Mouse (Mus musculus) embryonic facial prominence, embryonic 12.5 days (tissue): ENCODE results near the gene 3100002H09Rik. TPM values are rescaled to one million over a fixed set of nuclear protein-coding genes. Genes with fewer than 3 reads are reported as not detected.
A peak's percentile ranks its signal among the peaks of the same experiment; 100 is the strongest.

Experiments used
- ATAC-seq: fragments of 200-750 bp; cut with Nextera tagmentation; 2 replicates; pipeline ENCODE4 v1.8.0; 2017; ENCODE audit not compliant: insufficient number of reproducible peaks, insufficient read depth, low FRiP score, low TSS enrichment
- H3K27ac ChIP-seq: fragments of 300-500 bp; sonication (generic); 2 replicates; pipeline ENCODE4 v1.5.1; 2016; ENCODE audit warnings: mild to moderate bottlenecking
- H3K27me3 ChIP-seq: fragments of 300-500 bp; sonication (generic); 2 replicates; pipeline ENCODE4 v1.6.1; 2016; ENCODE audit warnings: mild to moderate bottlenecking, moderate library complexity
- H3K36me3 ChIP-seq: fragments of 300-500 bp; sonication (generic); 2 replicates; pipeline ENCODE4 v1.6.1; 2016; ENCODE audit warnings: mild to moderate bottlenecking
- H3K4me1 ChIP-seq: fragments of 300-500 bp; sonication (generic); 2 replicates; pipeline ENCODE4 v1.6.1; 2016
- H3K4me2 ChIP-seq: fragments of 300-500 bp; sonication (generic); replicated peaks from 2 replicates; pipeline ENCODE4 v1.6.1; 2016; ENCODE audit warnings: mild to moderate bottlenecking, moderate library complexity
- H3K4me3 ChIP-seq: fragments of 300-500 bp; sonication (generic); 2 replicates; pipeline ENCODE4 v1.5.1; 2016; ENCODE audit warnings: mild to moderate bottlenecking
- H3K9ac ChIP-seq: fragments of 300-500 bp; sonication (generic); 2 replicates; pipeline ENCODE4 v1.6.1; 2016; ENCODE audit warnings: mild to moderate bottlenecking, moderate library complexity
- H3K9me3 ChIP-seq: fragments of 300-500 bp; sonication (generic); 2 replicates; pipeline ENCODE4 v1.6.1; 2016; ENCODE audit warnings: mild to moderate bottlenecking, moderate library complexity
- WGBS: fragments of 180-500 bp; shearing (Covaris S2); methylation state at CpG from one replicate; pipeline ENCODE4 v1.1.7; 2016; 5-methylcytosine and 5-hydroxymethylcytosine counted together
- polyA plus RNA-seq: library from polyadenylated mRNA; unstranded; fragments of >200 nt; fragmentation: Nextera tagmentation; extraction: Ambion mirVana; gene quantifications from 2 replicates; pipeline ENCODE4 v1.2.1, GENCODE M21; 2016

3100002H09Rik gene
- polyA plus RNA-seq, 1 experiment from 2014 or later, result not detected

GRCm38 (mm10) chr4:124639715-124640114, 29.1 kb upstream of the 3100002H09Rik start:
- Histone ChIP-seq H3K4me3 (no peak overlapping the region), H3K9me3 (no peaks in the 10 kb centered on the region), H3K4me2 (no peak overlapping the region), H3K9ac (no peak overlapping the region), H3K27me3 (peaks cover 15% of the 10 kb centered on the region; the same call in 1 of the 2 replicates), H3K4me1 (no peaks in the 10 kb centered on the region), H3K27ac (no peak overlapping the region), H3K36me3 (no peaks in the 10 kb centered on the region)
- no peak for ATAC-seq
- 21% methylated on average over 12 of the region's 12 CpGs for WGBS

GRCm38 (mm10) chr4:124633281-124633680, 22.7 kb upstream of the 3100002H09Rik start:
- no peaks in the 10 kb centered on the region for H3K4me1 ChIP-seq
- H3K9ac ChIP-seq, result no peak overlapping the region
- whole genome bisulfite sequencing, result 5% methylated on average over 9 of the region's 9 CpGs
- H3K27me3 ChIP-seq, result peaks cover 7% of the 10 kb centered on the region; the same call in 1 of the 2 replicates
- no peaks in the 10 kb centered on the region for H3K9me3 ChIP-seq
- no peaks in the 10 kb centered on the region for H3K36me3 ChIP-seq
- no peak overlapping the region for H3K27ac ChIP-seq
- no peak overlapping the region for H3K4me3 ChIP-seq
- H3K4me2 ChIP-seq, result no peak overlapping the region
- no peak for ATAC-seq

GRCm38 (mm10) chr4:124632856-124633255, 22.3 kb upstream of the 3100002H09Rik start:
- no peak overlapping the region for H3K4me2 ChIP-seq
- H3K27ac ChIP-seq, result no peak overlapping the region
- H3K36me3 ChIP-seq, result no peaks in the 10 kb centered on the region
- no peak for ATAC-seq
- no peaks in the 10 kb centered on the region for H3K4me1 ChIP-seq
- H3K27me3 ChIP-seq, result 0 out of 2 replicates have a peak, but pooled peaks cover 5% of the 10 kb centered on the region
- no peaks in the 10 kb centered on the region for H3K9me3 ChIP-seq
- WGBS, result 66% methylated on average over 10 of the region's 10 CpGs
- no peak overlapping the region for H3K4me3 ChIP-seq
- H3K9ac ChIP-seq, result no peak overlapping the region

- no peak for ATAC-seq
- Histone ChIP-seq H3K4me3 (no peak overlapping the region), H3K27ac (no peak overlapping the region), H3K4me2 (no peak overlapping the region), H3K4me1 (no peaks in the 10 kb centered on the region), H3K36me3 (no peaks in the 10 kb centered on the region), H3K9me3 (no peaks in the 10 kb centered on the region), H3K9ac (no peak overlapping the region), H3K27me3 (0 out of 2 replicates have a peak, but pooled peaks cover 5% of the 10 kb centered on the region)
- 50% methylated on average over 4 of the region's 4 CpGs for WGBS
Measured at GRCm38 (mm10) chr4:124631456-124631855, 20.9 kb upstream of the 3100002H09Rik start.

GRCm38 (mm10) chr4:124626836-124627235, 16.2 kb upstream of the 3100002H09Rik start:
- no peak overlapping the region for H3K4me2 ChIP-seq
- no peaks in the 10 kb centered on the region for H3K36me3 ChIP-seq
- 71% methylated on average over 1 of the region's 1 CpGs for WGBS
- H3K27me3 ChIP-seq, result no peaks in the 10 kb centered on the region
- ATAC-seq, result no peak
- H3K9ac ChIP-seq, result no peak overlapping the region
- H3K27ac ChIP-seq, result no peak overlapping the region
- H3K4me3 ChIP-seq, result no peak overlapping the region
- H3K9me3 ChIP-seq, result no peaks in the 10 kb centered on the region
- H3K4me1 ChIP-seq, result peaks cover 6% of the 10 kb centered on the region

GRCm38 (mm10) chr4:124624111-124624581, 13.5 kb upstream of the 3100002H09Rik start:
- H3K4me1 ChIP-seq, result peaks cover 6% of the 10 kb centered on the region
- H3K4me3 ChIP-seq, result no peak overlapping the region
- H3K9me3 ChIP-seq, result no peaks in the 10 kb centered on the region
- no peak overlapping the region for H3K27ac ChIP-seq
- H3K36me3 ChIP-seq, result no peaks in the 10 kb centered on the region
- WGBS, result 18% methylated on average over 7 of the region's 7 CpGs
- H3K4me2 ChIP-seq, result no peak overlapping the region
- H3K27me3 ChIP-seq, result no peaks in the 10 kb centered on the region
- no peak for ATAC-seq
- H3K9ac ChIP-seq, result no peak overlapping the region; the same call in 1 of the 2 replicates

- 86% methylated on average over 5 of the region's 5 CpGs for WGBS
- ATAC-seq, result no peak
- no peak overlapping the region for H3K27ac ChIP-seq
- no peaks in the 10 kb centered on the region for H3K27me3 ChIP-seq
- no peaks in the 10 kb centered on the region for H3K36me3 ChIP-seq
- H3K9ac ChIP-seq, result no peak overlapping the region
- no peak overlapping the region for H3K4me2 ChIP-seq
- H3K9me3 ChIP-seq, result no peaks in the 10 kb centered on the region
- H3K4me1 ChIP-seq, result peaks cover 15% of the 10 kb centered on the region
- no peak overlapping the region for H3K4me3 ChIP-seq
Measured at GRCm38 (mm10) chr4:124622566-124622965, 12.0 kb upstream of the 3100002H09Rik start.

GRCm38 (mm10) chr4:124621406-124621805, 10.8 kb upstream of the 3100002H09Rik start:
- Histone ChIP-seq H3K27me3 (no peaks in the 10 kb centered on the region), H3K4me3 (no peak overlapping the region), H3K36me3 (no peaks in the 10 kb centered on the region), H3K4me2 (no peak overlapping the region), H3K4me1 (peaks cover 22% of the 10 kb centered on the region), H3K9me3 (no peaks in the 10 kb centered on the region), H3K9ac (no peak overlapping the region), H3K27ac (no peak overlapping the region)
- WGBS, result 62% methylated on average over 11 of the region's 11 CpGs
- no peak for ATAC-seq

- H3K9me3 ChIP-seq, result no peaks in the 10 kb centered on the region
- WGBS, result 10% methylated on average over 16 of the region's 16 CpGs
- ATAC-seq, result no peak
- no peak overlapping the region for H3K4me3 ChIP-seq
- no peak overlapping the region for H3K9ac ChIP-seq
- H3K36me3 ChIP-seq, result no peaks in the 10 kb centered on the region
- no peak overlapping the region for H3K27ac ChIP-seq
- H3K4me2 ChIP-seq, result peak overlapping the region; percentile 32
- H3K27me3 ChIP-seq, result 0 out of 2 replicates have a peak, but pooled peaks cover 5% of the 10 kb centered on the region
- H3K4me1 ChIP-seq, result peaks cover 20% of the 10 kb centered on the region
Measured at GRCm38 (mm10) chr4:124618599-124618998, 8.0 kb upstream of the 3100002H09Rik start.

- Histone ChIP-seq H3K27me3 (0 out of 2 replicates have a peak, but pooled peaks cover 5% of the 10 kb centered on the region), H3K9ac (no peak overlapping the region), H3K4me3 (no peak overlapping the region), H3K4me2 (no peak overlapping the region), H3K4me1 (peaks cover 20% of the 10 kb centered on the region), H3K36me3 (no peaks in the 10 kb centered on the region), H3K9me3 (no peaks in the 10 kb centered on the region), H3K27ac (no peak overlapping the region)
- ATAC-seq, result no peak
- WGBS, result 67% methylated on average over 1 of the region's 1 CpGs
Measured at GRCm38 (mm10) chr4:124616636-124617035, 6.0 kb upstream of the 3100002H09Rik start.

GRCm38 (mm10) chr4:124615986-124616385, 5.4 kb upstream of the 3100002H09Rik start:
- no peak overlapping the region for H3K9ac ChIP-seq
- 0 out of 2 replicates have a peak, but pooled peaks cover 5% of the 10 kb centered on the region for H3K27me3 ChIP-seq
- H3K4me1 ChIP-seq, result peaks cover 20% of the 10 kb centered on the region
- no peak overlapping the region for H3K4me3 ChIP-seq
- no peaks in the 10 kb centered on the region for H3K9me3 ChIP-seq
- H3K27ac ChIP-seq, result no peak overlapping the region
- 59% methylated on average over 9 of the region's 9 CpGs for WGBS
- no peaks in the 10 kb centered on the region for H3K36me3 ChIP-seq
- ATAC-seq, result no peak
- H3K4me2 ChIP-seq, result no peak overlapping the region

GRCm38 (mm10) chr4:124615406-124615960, 4.9 kb upstream of the 3100002H09Rik start:
- H3K4me2 ChIP-seq, result no peak overlapping the region
- no peak for ATAC-seq

More at GRCm38 (mm10) chr4:124615406-124615960, 4.9 kb upstream of the 3100002H09Rik start:
- 0 out of 2 replicates have a peak, but pooled peaks cover 5% of the 10 kb centered on the region for H3K27me3 ChIP-seq
- H3K36me3 ChIP-seq, result no peaks in the 10 kb centered on the region
- WGBS, result 53% methylated on average over 14 of the region's 14 CpGs
- H3K9me3 ChIP-seq, result no peaks in the 10 kb centered on the region
- H3K4me1 ChIP-seq, result peaks cover 20% of the 10 kb centered on the region
- H3K4me3 ChIP-seq, result no peak overlapping the region
- H3K9ac ChIP-seq, result no peak overlapping the region
- no peak overlapping the region for H3K27ac ChIP-seq
